Mouse (Mus musculus) kidney, embryonic 16.5 days (tissue): ENCODE results near the gene Tjap1. TPM values are rescaled to one million over a fixed set of nuclear protein-coding genes. Genes with fewer than 3 reads are reported as not detected.

Source experiments
- ATAC-seq: fragments of 200-750 bp; cut with Nextera tagmentation; 2 replicates; pipeline ENCODE4 v1.8.0; 2017; ENCODE audit warnings: moderate TSS enrichment; ENCODE audit not compliant: low FRiP score, low TSS enrichment
- H3K27ac ChIP-seq: fragments of 300-500 bp; sonication (generic); 2 replicates; pipeline ENCODE4 v1.5.1; 2014; ENCODE audit warnings: low read length
- H3K27me3 ChIP-seq: fragments of 300-500 bp; sonication (generic); 2 replicates; pipeline ENCODE4 v1.6.1; 2014; ENCODE audit warnings: low read length, control low read depth, mixed read lengths; ENCODE audit not compliant: insufficient read depth
- H3K36me3 ChIP-seq: fragments of 300-500 bp; sonication (generic); 2 replicates; pipeline ENCODE4 v1.6.1; 2014; ENCODE audit warnings: low read length, control low read depth, mixed read lengths; ENCODE audit not compliant: insufficient read depth
- H3K4me1 ChIP-seq: fragments of 300-500 bp; sonication (generic); 2 replicates; pipeline ENCODE4 v1.6.1; 2014; ENCODE audit warnings: low read length, control low read depth, mixed read lengths; ENCODE audit not compliant: insufficient read depth
- H3K4me2 ChIP-seq: fragments of 300-500 bp; sonication (generic); replicated peaks from 2 replicates; pipeline ENCODE4 v1.6.1; 2014; ENCODE audit warnings: low read depth, low read length
- H3K4me3 ChIP-seq: fragments of 300-500 bp; sonication (generic); 2 replicates; pipeline ENCODE4 v1.5.1; 2014; ENCODE audit warnings: mild to moderate bottlenecking, low read length
- H3K9ac ChIP-seq: fragments of 300-500 bp; sonication (generic); replicated peaks from 2 replicates; pipeline ENCODE4 v1.6.1; 2014; ENCODE audit warnings: low read length
- H3K9me3 ChIP-seq: fragments of 300-500 bp; sonication (generic); 2 replicates; pipeline ENCODE4 v1.6.1; 2016; ENCODE audit warnings: low read length, control low read depth
- WGBS: fragments of 180-500 bp; shearing (Covaris S2); extraction: QIAGEN DNeasy Blood & Tissue Kit; methylation state at CpG from one replicate; pipeline ENCODE4 v1.1.7; 2014; 5-methylcytosine and 5-hydroxymethylcytosine counted together
- polyA plus RNA-seq: library from polyadenylated mRNA; unstranded; fragments of >200 nt; fragmentation: Nextera tagmentation; extraction: Ambion mirVana; gene quantifications from 2 replicates; pipeline ENCODE4 v1.2.1, GENCODE M21; 2015

Tjap1 gene
- polyA plus RNA-seq, 1 experiment from 2014 or later = 49.8 TPM

DNA sequence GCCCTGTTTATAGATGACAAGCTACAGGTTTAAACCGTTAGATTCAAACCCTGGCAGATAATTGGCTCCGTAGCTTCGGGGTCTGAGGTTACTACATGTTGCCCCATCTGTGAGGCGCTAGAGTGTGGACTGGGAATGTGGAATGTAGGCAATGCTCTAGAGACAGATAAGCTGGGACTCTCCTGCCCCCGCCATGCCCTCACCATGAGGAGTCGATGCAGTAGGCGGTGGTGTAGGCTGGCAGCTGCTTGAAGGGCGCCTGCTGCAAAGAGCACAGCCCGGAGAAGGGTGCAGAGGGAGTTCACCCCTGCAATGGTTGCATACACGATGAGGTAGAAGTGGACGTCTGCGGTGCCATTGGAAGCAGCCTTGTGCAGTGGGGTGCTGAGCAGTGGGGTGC is 27.0 kb upstream of the Tjap1 start:
- H3K9ac ChIP-seq = no peak overlapping the region
- H3K27ac ChIP-seq = no peak overlapping the region
- no peaks in the 10 kb centered on the region for H3K4me1 ChIP-seq
- no peak overlapping the region for H3K4me3 ChIP-seq
- no peaks in the 10 kb centered on the region for H3K27me3 ChIP-seq
- no peak overlapping the region for H3K4me2 ChIP-seq
- no peaks in the 10 kb centered on the region for H3K36me3 ChIP-seq
- ATAC-seq = no peak
- 85% methylated on average over 12 of the region's 12 CpGs for WGBS
- H3K9me3 ChIP-seq = no peaks in the 10 kb centered on the region

DNA sequence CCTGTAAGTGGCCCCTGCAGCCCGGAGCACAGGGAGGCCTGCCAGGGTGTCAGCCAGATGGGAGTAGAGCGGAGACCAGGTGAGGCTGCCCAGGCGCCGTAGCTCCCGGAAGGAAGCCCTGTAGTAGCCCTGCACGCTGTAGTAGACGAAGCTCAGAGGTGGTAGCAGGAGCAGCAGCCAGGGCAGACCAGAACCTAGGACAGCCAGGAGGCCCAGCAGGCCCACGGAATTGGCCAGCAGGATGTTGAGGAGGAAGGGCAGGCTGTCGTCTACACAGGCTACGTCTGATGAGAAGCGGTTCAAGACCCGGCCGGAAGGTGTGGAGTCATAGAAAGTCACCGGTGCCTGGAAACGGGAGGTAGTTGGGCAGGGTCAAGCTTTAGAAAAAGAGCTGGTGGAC is 24.1 kb upstream of the Tjap1 start:
- no peaks in the 10 kb centered on the region for H3K4me1 ChIP-seq
- H3K4me2 ChIP-seq = no peak overlapping the region
- H3K27me3 ChIP-seq = no peaks in the 10 kb centered on the region
- ATAC-seq = no peak
- H3K27ac ChIP-seq = no peak overlapping the region
- H3K9me3 ChIP-seq = no peaks in the 10 kb centered on the region
- H3K4me3 ChIP-seq = no peak overlapping the region
- H3K9ac ChIP-seq = no peak overlapping the region
- H3K36me3 ChIP-seq = no peaks in the 10 kb centered on the region
- 91% methylated on average over 15 of the region's 15 CpGs for WGBS

DNA sequence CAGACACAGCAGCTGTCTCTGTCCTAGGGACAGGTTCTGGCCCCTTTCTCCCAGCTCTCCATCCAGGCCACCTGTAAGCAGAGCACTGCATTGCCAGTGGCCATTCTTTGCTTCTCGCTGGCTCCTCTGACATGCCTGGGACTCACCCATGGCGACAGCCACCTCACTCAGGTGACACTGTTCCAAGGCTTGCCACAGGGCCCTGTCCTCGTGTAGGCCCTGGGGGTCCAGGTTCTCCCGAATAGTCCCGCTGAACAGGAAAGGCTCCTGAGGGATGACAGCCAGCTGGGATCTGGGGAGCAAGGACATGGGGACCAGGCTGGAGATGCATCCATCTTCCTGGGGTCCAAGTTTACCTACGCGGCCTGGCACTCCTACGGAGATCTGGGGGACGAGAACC is 21.4 kb upstream of the Tjap1 start:
- H3K9ac ChIP-seq = no peak overlapping the region
- H3K9me3 ChIP-seq = no peaks in the 10 kb centered on the region
- H3K27me3 ChIP-seq = peaks cover 7% of the 10 kb centered on the region
- H3K4me3 ChIP-seq = no peak overlapping the region
- WGBS = 85% methylated on average over 9 of the region's 9 CpGs
- no peak overlapping the region for H3K27ac ChIP-seq
- H3K36me3 ChIP-seq = no peaks in the 10 kb centered on the region
- no peak overlapping the region for H3K4me2 ChIP-seq
- no peak for ATAC-seq
- no peaks in the 10 kb centered on the region for H3K4me1 ChIP-seq

DNA sequence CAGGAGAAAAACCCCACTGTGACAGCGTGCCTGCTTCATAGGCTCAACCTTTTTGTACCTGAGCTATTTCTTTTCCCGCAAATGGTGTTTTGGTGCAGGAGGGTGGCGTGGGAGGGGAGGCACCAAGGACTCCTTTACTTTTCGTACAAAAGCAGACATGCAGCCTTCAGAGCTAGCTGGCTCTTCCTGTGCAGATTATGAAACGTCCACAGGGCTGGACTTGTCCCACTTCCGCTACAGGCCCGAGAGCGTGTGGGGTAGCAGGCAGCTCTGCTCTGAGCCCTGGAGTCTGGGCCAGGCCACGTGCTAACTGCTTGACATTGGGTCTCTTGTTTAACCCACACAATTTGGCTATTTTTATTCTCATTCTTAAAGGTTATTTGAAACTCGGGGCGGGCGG is 19.1 kb upstream of the Tjap1 start:
- Histone ChIP-seq H3K36me3 (no peaks in the 10 kb centered on the region), H3K4me2 (no peak overlapping the region), H3K9me3 (no peaks in the 10 kb centered on the region), H3K4me3 (no peak overlapping the region), H3K27me3 (peaks cover 26% of the 10 kb centered on the region), H3K9ac (no peak overlapping the region), H3K27ac (no peak overlapping the region), H3K4me1 (peaks cover 11% of the 10 kb centered on the region)
- 71% methylated on average over 12 of the region's 12 CpGs for WGBS
- ATAC-seq = no peak

DNA sequence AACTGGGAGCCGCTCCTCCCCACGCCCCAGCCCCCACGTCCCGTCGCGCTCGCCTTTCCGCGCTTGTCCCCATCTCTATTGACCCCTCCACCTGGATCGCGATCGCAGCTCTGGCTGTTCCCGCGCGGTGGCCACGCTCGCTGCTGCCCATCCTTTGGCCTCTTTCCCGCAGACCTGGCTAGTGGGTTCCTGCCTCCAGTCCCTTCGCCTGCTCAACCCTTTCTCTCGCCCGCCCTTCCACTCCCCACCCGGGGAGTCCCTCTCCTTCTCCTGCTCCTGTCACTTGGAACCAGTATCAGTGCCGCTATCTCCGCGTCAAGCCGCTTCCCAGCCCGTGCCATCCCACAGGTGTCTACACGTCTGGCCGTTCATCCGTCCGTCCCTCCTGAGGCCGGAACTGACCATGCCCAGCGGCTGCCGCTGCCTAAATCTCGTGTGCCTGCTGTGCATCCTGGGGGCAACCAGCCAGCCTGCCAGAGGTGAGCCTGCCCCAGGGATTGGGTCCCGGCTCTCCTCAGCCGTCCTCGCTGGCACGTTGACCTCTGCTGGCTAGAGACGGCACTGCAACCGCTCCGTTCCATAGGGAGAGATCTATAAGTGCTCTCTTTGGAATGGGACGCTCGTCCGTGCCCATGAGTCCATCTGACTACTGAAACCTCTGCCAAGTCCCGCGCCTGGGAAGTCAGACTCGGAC is 15.5 kb upstream of the Tjap1 start:
- Histone ChIP-seq H3K4me1 (peaks cover 11% of the 10 kb centered on the region), H3K4me2 (peak overlapping the region; percentile 100), H3K36me3 (no peaks in the 10 kb centered on the region), H3K9ac (peak overlapping the region; percentile 68; the same call in 1 of the 2 replicates), H3K9me3 (no peaks in the 10 kb centered on the region), H3K27ac (no peak overlapping the region), H3K4me3 (peak overlapping the region; percentile 62), H3K27me3 (peaks cover 52% of the 10 kb centered on the region)
- ATAC-seq = peak; percentile 93
- WGBS = under 1% methylated on average over 48 of the region's 48 CpGs

DNA sequence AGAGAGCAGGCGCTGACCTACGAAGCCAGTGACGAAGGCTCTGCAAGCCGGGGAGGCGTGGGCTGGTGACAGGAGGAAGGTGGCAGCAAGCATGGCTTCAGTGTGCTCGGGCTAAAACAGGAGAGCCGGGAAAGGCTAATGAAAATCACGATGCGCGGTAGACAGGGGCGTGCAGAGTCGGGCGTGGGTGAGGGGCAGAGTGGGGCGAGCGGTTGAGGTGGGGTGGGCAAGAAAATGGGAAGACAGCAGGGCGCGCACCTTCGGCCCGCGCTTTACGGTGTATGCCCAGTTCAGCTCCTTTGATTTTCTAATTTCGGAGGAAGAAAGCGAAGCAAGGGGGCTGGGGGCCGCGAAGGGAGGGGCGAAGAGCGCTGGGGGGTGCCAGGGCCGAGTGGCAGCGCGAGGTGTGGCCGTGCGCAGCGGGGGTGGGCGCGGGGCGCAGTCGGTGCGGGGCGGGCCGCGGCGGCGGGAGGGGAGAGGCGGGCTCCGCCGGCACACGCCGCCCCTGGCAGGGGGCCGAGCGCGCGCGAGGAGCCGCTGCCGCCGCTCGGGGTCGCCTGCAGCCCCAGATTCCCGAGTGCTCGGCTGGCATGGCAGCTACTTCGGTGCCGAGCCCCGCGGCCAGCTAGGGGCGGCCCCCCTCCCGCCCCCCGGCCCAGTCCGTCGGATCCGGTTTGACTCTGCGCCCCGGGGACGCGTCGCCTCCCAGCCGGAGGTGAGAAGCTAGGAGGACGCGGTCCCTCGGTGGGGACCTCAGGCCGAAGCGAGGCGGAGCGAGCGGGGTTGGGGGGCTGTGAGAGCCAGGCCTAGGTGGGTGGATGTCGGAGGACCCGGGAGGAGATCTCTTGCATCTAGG is 14.8 kb upstream of the Tjap1 start, which contains the start of gene Dlk2:
Gene Dlk2 (plus strand): TSS at position 58 of the 856 bp plus-strand sequence.
- Histone ChIP-seq H3K4me3 (peak within 1 kb of the TSS; percentile 62), H3K9me3 (no peaks in the 10 kb centered on the region), H3K36me3 (no peaks in the 10 kb centered on the region), H3K27me3 (peaks cover 52% of the 10 kb centered on the region), H3K4me2 (peak within 1 kb of the TSS; percentile 100), H3K4me1 (peaks cover 11% of the 10 kb centered on the region), H3K27ac (no peak within 1 kb of the TSS), H3K9ac (peak within 1 kb of the TSS; percentile 68)
- peak; percentile 21; the same call in 1 of the 2 replicates for ATAC-seq
- WGBS = under 1% methylated on average over 64 of the region's 86 CpGs

DNA sequence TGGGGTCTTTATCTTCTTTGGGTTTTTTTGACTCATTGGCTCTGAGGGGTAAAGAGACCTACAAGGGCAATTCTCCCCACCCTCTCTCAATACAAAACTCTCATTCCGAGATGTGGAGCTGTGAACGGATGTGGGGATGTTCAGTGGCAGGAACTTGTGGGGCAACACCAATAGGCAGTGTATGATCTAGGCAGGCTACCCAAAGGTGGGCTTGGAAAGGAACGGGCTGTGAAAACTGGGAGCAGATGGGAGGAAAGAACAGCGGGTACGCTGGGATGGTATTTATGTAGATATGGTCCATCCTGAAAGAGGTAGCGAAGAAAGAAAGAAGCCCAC is 14.2 kb upstream of the Tjap1 start:
- WGBS = 9% methylated on average over 6 of the region's 6 CpGs
- Histone ChIP-seq H3K4me1 (peaks cover 11% of the 10 kb centered on the region), H3K9ac (peak overlapping the region; percentile 68; the same call in 1 of the 2 replicates), H3K9me3 (no peaks in the 10 kb centered on the region), H3K4me2 (peak overlapping the region; percentile 100), H3K27me3 (peaks cover 52% of the 10 kb centered on the region), H3K4me3 (peak overlapping the region; percentile 62), H3K36me3 (no peaks in the 10 kb centered on the region), H3K27ac (no peak overlapping the region)
- ATAC-seq = no peak

DNA sequence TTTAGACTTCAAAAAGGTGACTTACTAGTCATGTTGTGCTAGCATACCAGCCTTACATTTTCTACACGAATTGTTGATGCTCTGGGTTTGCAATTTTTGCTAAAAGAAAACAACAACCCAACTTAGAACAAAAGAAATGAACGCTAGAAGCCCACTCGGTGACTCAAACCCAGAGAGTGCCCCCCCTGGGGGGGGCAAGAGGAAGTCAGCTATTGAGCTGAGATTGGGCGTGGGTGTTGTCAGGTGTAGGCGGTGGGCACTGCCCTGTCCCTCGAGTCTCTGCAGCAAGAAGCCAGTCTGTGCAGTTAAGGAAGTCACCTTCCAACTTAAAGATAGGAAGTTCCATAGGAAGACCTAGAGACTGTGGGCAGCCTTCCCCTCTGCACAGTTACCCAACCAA is 13.8 kb upstream of the Tjap1 start:
- H3K27me3 ChIP-seq = peaks cover 54% of the 10 kb centered on the region
- H3K9ac ChIP-seq = no peak overlapping the region
- WGBS = 43% methylated on average over 6 of the region's 6 CpGs
- H3K4me2 ChIP-seq = no peak overlapping the region
- ATAC-seq = no peak
- no peak overlapping the region for H3K4me3 ChIP-seq
- peaks cover 11% of the 10 kb centered on the region for H3K4me1 ChIP-seq
- no peaks in the 10 kb centered on the region for H3K36me3 ChIP-seq
- no peak overlapping the region for H3K27ac ChIP-seq
- no peaks in the 10 kb centered on the region for H3K9me3 ChIP-seq

DNA sequence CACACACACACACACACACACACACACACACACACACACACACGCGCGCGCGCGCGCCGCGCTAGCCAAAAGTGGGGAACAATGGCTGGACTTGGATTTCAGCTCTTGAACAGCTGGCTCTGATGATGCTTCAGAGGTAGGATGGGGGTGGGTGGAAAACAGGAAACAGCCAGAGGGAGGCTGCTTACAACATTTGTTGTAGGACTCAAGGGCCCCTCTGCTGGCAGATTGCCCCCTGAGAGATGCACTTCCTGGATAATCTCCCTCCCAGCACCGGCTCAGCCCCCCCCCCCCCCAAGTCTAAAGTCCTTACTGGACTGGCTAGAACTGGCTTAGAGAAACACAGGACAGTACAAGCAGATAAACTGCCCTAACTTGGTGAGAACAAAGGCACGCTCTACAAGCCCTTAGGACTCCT is 4.9 kb upstream of the Tjap1 start:
- no peaks in the 10 kb centered on the region for H3K36me3 ChIP-seq
- no peaks in the 10 kb centered on the region for H3K9me3 ChIP-seq
- no peak overlapping the region for H3K4me3 ChIP-seq
- H3K9ac ChIP-seq = peak overlapping the region; percentile 25; the same call in 1 of the 2 replicates
- WGBS = 29% methylated on average over 11 of the region's 11 CpGs
- H3K4me1 ChIP-seq = peaks cover 14% of the 10 kb centered on the region; the same call in 1 of the 2 replicates
- peaks cover 3% of the 10 kb centered on the region; the same call in 1 of the 2 replicates for H3K27me3 ChIP-seq
- peak; percentile 56; the same call in 1 of the 2 replicates for ATAC-seq
- H3K27ac ChIP-seq = peak overlapping the region; percentile 31; the same call in 1 of the 2 replicates
- H3K4me2 ChIP-seq = no peak overlapping the region

DNA sequence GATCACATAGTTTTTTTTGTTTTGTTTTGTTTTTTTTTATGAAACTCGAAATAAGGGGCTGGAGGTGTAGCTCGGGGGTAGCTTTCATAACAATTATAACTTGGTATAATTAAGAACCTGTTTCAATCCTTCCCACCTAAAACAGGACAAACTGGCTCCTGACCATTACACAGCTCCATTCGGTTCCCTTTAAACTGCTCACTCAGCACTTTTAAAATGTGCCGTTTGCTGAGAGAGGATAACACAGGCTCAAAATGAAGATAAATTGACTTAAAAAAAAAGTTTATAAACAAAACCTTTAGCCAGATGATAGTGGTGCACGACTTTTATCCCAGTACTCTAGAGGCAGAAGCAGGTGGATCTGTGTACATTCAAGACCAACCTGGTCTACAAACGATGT is 2.6 kb upstream of the Tjap1 start:
- no peak for ATAC-seq
- Histone ChIP-seq H3K36me3 (no peaks in the 10 kb centered on the region; the same call in 1 of the 2 replicates), H3K27me3 (no peaks in the 10 kb centered on the region), H3K4me3 (no peak overlapping the region), H3K27ac (no peak overlapping the region), H3K4me1 (peaks cover 27% of the 10 kb centered on the region), H3K4me2 (no peak overlapping the region), H3K9ac (no peak overlapping the region), H3K9me3 (no peaks in the 10 kb centered on the region)
- 59% methylated on average over 6 of the region's 6 CpGs for WGBS
